Mouse (Mus musculus) A20 (cell line): ENCODE measurements around the gene Lhx1.

ENCODE experiments used
- DNase-seq: peaks from one replicate; pipeline ENCODE4 v3.0.0-alpha.2; 2011; ENCODE audit warnings: low read depth, low spot score

Lhx1 gene

GRCm38 (mm10) chr11:84526976-84527860 is 1.9 kb upstream of the Lhx1 start:
- DNase-seq = no peak

GRCm38 (mm10) chr11:84526451-84526850 is 1.1 kb upstream of the Lhx1 start:
- DNase-seq = no peak

DNA sequence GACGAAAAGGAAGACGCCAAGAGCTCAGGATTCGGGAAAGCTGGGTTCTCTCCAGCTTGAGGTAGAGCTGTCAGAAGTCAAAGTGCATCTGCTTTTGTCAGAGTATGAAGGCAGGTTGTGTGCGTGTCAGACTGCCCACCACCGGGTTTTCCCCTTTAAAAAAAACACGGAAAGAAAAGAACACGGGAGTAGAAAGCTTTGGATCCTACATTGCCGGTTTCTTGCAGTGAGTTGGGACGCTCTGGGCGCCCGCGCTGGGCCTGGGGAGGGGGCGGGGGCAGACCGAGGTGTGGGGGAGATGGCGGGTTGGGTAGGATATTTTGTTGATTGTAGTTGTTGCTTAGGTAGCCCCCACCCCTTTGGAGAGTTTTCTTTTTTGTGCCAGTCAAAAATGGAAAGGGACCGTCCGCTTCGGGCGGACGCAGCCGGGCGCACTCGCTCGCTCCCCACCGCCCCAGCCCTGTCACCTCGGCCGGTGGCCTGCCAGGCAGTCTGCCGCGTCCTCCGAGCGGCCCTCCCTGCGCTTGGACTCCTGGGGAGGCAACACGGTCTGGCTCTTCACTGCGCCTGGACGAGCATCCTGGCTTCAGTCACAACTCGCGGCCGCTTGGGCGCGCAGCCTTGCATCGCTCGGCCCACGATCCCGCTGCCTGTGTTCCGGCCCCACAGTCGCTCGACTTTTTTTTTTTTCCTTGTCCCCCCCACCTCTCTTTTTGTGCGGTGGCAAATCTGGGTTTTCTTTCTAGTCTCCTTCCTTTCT is 644 bp downstream of the Lhx1 start:
- no peak for DNase-seq

- DNase-seq = no peak
Observed at GRCm38 (mm10) chr11:84523841-84524510, 1.4 kb downstream of the Lhx1 start.

DNA sequence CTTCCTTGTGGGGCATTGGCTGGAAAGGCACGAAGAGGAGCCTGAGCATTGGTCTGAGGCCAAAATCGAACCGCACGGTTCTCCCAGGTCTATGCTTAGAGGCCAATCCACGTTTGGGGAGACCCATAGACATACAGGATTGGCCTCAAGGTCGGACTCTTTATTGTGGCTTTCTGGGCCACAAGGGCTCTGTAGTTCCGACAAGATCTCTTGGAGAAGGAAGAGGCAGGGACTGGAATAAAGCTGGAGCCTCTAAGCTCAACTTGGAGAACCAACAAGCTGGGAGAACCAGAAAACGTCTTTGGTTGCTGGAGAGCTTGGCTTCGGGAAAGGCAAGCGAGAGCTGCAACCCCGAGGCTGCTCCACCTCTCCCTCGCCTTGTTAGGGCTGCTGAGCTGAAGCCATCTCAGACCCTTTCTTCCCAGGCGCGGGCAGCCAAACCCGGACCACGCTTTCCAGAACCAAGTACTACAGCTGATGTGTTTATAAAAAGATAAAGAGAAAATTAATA is 2.0 kb downstream of the Lhx1 start:
- no peak for DNase-seq

DNA sequence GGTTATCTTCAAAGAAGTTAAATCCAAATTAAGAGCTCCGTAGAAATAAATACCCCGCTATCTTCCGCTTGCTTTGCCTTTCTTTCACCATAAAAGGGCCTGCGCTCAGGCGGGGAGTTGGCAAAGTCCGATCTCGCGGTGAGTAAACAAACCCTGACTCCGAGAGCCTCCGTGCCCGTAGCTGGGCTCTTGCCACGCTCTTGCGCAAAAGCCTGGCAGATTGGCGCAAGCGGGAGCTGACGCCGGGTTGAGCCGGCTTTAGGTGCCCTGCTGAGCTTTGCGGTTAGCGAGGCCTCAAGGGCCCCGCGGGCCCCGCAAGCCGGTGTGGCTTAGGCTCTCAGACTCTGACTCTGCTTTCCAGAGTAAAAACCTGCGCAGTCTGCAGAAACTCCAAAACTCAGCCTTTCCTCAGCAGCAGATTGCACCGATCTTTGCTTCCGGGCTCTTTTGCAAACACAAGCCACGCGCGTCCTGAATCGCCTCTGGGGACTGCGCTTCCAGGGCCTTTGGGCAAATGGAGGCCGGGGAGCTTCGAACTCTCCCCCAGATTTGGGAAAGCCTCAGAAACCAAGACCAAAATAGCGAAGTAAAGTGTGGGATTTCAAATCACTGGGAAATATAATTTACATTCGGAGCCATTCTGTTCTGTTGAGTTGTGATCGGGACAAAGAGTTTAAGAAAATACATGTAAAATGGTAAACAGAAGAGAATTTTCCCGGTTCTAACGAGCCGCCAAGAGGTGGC is 2.6 kb downstream of the Lhx1 start:
- no peak for DNase-seq

DNA sequence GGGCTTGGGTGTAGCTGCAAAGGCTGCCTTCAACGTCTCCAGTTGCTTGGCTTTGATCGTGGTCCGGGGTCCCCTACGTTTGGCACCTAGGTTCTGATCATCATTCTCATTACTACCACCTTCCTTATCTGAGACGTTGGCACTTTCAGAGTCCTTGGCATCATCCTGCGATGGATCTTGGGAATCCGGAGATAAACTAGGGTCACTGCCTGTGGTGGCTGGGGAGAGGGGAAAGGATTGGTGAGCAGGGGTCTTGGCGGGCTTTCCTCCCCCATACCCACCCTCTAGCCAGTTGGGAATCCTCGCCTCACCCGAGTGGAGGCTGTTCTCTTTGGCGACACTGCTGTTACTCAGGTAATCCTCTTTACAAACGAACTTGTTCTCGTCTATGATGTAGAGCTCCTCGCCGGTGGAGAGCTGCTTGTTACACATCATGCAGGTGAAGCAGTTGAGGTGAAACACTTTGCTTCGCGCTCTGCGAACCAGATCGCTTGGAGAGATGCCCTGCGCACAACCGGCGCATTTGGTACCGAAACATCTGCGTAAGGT is 3.5 kb downstream of the Lhx1 start:
- DNase-seq = no peak

DNA sequence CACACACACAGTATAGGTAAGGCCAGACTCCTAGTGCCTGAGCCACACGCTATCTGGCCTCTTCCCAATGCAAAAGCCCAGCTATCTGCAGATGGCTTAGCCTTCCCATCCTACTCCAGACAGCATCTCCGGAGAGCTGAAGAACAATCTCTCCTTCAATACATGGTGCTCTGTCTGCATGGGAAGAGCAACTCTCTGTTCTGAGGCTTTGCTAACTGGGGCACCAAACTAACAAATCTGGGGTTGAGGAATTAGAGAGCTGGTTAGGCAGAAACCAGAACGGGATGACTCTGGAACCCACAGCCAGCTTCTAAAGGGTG is 4.3 kb downstream of the Lhx1 start:
- no peak for DNase-seq

GRCm38 (mm10) chr11:84520269-84521070 is 4.9 kb downstream of the Lhx1 start:
- no peak for DNase-seq

- DNase-seq = no peak
Observed at GRCm38 (mm10) chr11:84519576-84520268, 5.6 kb downstream of the Lhx1 start.

DNA sequence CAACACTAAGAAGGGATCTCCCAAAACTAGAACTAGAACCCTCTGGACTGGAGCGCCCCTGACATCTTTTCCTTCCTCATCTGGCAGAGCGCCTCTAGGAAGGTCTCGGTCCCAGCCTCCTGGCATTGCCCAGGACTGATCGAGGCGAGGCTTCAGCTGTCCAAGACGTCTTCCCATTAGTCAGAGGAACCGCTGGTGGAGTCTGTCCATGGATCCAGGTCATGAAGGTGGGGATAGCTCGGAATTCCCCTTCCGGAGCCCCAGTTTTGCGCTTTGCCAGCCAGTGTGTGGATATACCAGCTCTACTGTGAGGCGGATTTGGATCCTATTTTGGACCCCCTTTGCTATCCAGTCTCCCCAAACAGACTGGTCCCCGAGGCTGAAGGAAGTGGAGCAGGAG is 6.3 kb downstream of the Lhx1 start:
- no peak for DNase-seq

DNA sequence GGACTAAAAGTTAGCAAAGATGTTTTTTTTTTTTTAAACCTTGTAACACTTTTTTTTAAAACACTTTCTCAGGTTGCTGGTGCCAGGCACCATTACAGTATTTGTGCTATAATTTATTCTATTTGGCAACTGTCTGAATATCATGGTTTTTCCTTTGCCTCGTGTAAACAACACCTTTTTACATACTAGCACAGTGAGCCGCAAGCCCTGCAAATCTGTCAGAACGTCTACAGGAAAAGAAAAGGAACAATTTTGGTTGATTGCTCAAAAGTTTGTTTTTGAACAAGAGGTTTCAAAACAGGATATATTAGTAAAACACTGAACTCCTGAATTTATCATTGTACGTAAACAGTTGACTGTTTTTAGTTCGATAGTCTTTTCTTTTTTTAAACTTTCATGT is 7.1 kb downstream of the Lhx1 start:
- no peak for DNase-seq

GRCm38 (mm10) chr11:84517431-84517830 is 7.9 kb downstream of the Lhx1 start:
- DNase-seq = no peak

DNA sequence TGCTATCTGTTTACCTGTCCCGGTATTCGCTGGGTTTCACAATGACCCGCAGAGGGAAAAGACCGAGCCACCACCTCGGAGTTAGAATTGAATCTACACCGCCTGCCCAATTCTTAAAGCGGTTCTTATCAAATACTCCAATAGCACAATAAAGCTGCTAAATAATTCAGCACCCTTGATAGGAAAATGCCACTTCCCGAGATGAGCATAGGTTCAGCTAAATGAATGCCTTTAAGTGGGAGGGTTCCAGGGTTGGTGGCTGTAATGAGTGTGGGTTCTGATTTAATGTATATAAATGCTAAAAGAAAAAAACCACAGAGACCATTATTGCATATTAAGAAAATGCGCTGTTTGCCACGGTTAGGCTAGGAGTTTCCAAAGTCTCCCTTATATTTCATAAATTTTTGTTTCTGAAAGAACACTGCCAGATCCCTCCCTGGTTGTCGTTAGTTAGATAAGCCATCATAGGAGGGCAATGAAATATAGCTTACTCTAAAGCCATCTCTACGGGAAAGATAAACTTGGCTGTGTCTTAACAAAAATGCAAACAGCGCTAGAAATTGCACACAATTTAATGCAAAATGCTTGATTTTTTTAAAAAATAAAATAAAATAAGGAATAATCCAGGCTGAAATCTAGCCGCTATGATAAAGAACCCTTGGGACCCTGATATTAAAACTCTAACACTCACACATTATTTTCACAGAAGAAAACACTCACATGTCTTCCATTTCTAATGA is 8.7 kb downstream of the Lhx1 start:
- DNase-seq = no peak

DNA sequence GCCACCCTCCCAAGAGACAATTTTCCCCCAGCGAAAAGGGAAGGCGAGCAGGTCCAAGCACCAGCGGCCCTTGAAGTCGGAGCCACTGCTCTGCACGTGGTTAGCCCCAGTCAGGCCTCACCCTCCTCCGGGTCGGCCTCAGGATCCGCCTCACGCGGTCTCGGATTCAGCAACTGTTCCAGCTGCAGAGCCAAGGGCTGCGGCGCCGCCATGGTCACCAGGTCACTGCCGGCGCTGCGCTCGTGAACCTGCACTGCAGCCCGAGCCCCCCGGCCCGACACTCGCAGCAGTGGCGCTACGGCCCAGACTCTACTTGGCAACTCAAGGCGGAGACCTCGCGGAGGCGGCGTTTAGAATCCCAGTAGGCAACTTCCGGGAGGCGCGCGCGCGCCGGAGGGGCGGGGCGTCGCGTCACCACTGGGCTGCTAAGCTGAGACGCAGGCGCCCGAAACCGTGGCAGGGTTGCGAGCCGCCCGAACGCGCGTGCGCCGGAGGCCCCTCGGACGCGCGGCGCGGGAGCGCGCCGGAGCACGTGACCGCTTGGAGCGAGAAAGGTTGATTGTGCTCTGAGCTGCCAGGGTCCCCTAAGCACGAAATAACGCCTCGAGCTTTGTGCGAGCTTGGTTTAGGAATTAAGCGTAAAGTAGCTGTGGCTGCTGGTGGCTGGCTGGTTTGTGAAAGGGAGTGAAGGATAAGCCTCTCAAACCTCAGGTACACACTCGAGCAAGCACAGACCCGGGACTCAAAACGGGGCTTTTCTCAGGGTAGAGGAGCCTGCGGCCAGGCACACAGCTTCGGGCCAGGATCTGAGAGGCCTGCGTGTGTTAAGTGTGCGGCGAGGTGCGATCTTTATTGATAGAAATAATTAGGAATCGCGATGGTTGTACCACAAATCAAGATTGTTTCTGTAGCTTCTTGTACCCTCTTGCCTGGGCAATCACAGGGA is 11.9 kb downstream of the Lhx1 start, which contains the start of gene Aatf:
Aatf (minus strand) TSS at position 352 of the 946 bp plus-strand sequence.
- peak; percentile 99 for DNase-seq

GRCm38 (mm10) chr11:84512031-84512430 is 13.3 kb downstream of the Lhx1 start:
- DNase-seq = no peak

GRCm38 (mm10) chr11:84504296-84504695 is 21.0 kb downstream of the Lhx1 start:
- no peak for DNase-seq

- DNase-seq = no peak
Observed at GRCm38 (mm10) chr11:84497944-84498343, 27.4 kb downstream of the Lhx1 start.
